Mouse (Mus musculus) forebrain, postnatal 0 days (tissue): ENCODE results near the gene Tspear. TPM values are rescaled to one million over a fixed set of nuclear protein-coding genes. Genes with fewer than 3 reads are reported as not detected.

ENCODE experiments used
- ATAC-seq: fragments of 200-750 bp; cut with Nextera tagmentation; 2 replicates; pipeline ENCODE4 v1.8.0; 2017; ENCODE audit warnings: mild to moderate bottlenecking, moderate library complexity
- DNase-seq: peaks from one replicate; pipeline ENCODE4 v3.0.0-alpha.2; 2015
- H3K27ac ChIP-seq: fragments of 300-500 bp; sonication (generic); 2 replicates; pipeline ENCODE4 v1.5.1; 2014; ENCODE audit warnings: low read depth, mild to moderate bottlenecking, antibody characterized with exemption, low read length, moderate library complexity, mixed read lengths
- H3K27me3 ChIP-seq: fragments of 300-500 bp; sonication (generic); 2 replicates; pipeline ENCODE4 v1.6.1; 2014; ENCODE audit warnings: mild to moderate bottlenecking, low read length, mixed read lengths; ENCODE audit not compliant: insufficient read depth
- H3K36me3 ChIP-seq: fragments of 300-500 bp; sonication (generic); 2 replicates; pipeline ENCODE4 v1.6.1; 2014; ENCODE audit warnings: mild to moderate bottlenecking, moderate library complexity; ENCODE audit not compliant: insufficient read depth
- H3K4me1 ChIP-seq: fragments of 300-500 bp; sonication (generic); 2 replicates; pipeline ENCODE4 v1.6.1; 2014; ENCODE audit warnings: antibody characterized with exemption; ENCODE audit not compliant: insufficient read depth
- H3K4me2 ChIP-seq: fragments of 300-500 bp; sonication (generic); 2 replicates; pipeline ENCODE4 v1.6.1; 2014; ENCODE audit warnings: low read depth, mild to moderate bottlenecking, moderate library complexity
- H3K4me3 ChIP-seq: fragments of 300-500 bp; sonication (generic); 2 replicates; pipeline ENCODE4 v1.5.1; 2014; ENCODE audit warnings: low read depth, low read length, mixed read lengths
- H3K9ac ChIP-seq: fragments of 300-500 bp; sonication (generic); 2 replicates; pipeline ENCODE4 v1.6.1; 2014; ENCODE audit warnings: mild to moderate bottlenecking
- H3K9me3 ChIP-seq: fragments of 300-500 bp; sonication (generic); 2 replicates; pipeline ENCODE4 v1.6.1; 2016; ENCODE audit warnings: low read length
- CTCF ChIP-seq: sonication (generic); IDR thresholded peaks from 2 replicates; pipeline ENCODE4 v1.5.1; 2016; ENCODE audit warnings: antibody characterized with exemption, control low read depth, low read depth
- WGBS: fragments of 180-500 bp; shearing (Covaris S2); extraction: QIAGEN DNeasy Blood & Tissue Kit; methylation state at CpG from one replicate; pipeline ENCODE4 v1.1.7; 2014; 5-methylcytosine and 5-hydroxymethylcytosine counted together
- polyA plus RNA-seq: library from polyadenylated mRNA; unstranded; fragments of >200 nt; fragmentation: Nextera tagmentation; extraction: Ambion mirVana; gene quantifications from 2 replicates; pipeline ENCODE4 v1.2.1, GENCODE M21; 2015
- total RNA-seq: library from RNA; depleted of rRNA; stranded (reverse); fragments of >200 nt; gene quantifications from 2 replicates; pipeline ENCODE4 v1.2.3, GENCODE M21; 2014; rRNA removed

The Tspear gene
- total RNA-seq (0.14 TPM in 1 of 2 replicates, not detected in the other), polyA plus RNA-seq (0.42 and 0.99 TPM in 2 replicates)

- Histone ChIP-seq H3K4me1 (no peaks in the 10 kb centered on the region), H3K4me3 (no peak within 1 kb of the TSS), H3K4me2 (no peak within 1 kb of the TSS), H3K27me3 (peaks cover 9% of the 10 kb centered on the region; the same call in 1 of the 2 replicates), H3K9me3 (no peaks in the 10 kb centered on the region), H3K27ac (no peak within 1 kb of the TSS), H3K36me3 (no peaks in the 10 kb centered on the region), H3K9ac (no peak within 1 kb of the TSS)
- DNase-seq (no peak), ATAC-seq (no peak)
- 12% methylated on average over 22 of the region's 22 CpGs for WGBS
- TF ChIP-seq CTCF, result no peak
Measured at GRCm38 (mm10) chr10:77685895-77686664, at the start of gene Tspear. Gene Tspear (plus strand): TSS chr10:77686569.

- no peak for TF ChIP-seq CTCF
- H3K9ac ChIP-seq, result no peak overlapping the region
- no peaks in the 10 kb centered on the region for H3K27me3 ChIP-seq
- no peak for ATAC-seq
- H3K4me1 ChIP-seq, result no peaks in the 10 kb centered on the region
- H3K9me3 ChIP-seq, result no peaks in the 10 kb centered on the region
- no peak overlapping the region for H3K4me2 ChIP-seq
- no peak for DNase-seq
- 67% methylated on average over 6 of the region's 6 CpGs for WGBS
- peaks cover 48% of the 10 kb centered on the region for H3K36me3 ChIP-seq
- no peak overlapping the region for H3K27ac ChIP-seq
- H3K4me3 ChIP-seq, result no peak overlapping the region
Measured at GRCm38 (mm10) chr10:77638956-77639355, 47.4 kb upstream of the Tspear start.

- Histone ChIP-seq H3K4me2 (no peak overlapping the region), H3K27me3 (no peaks in the 10 kb centered on the region), H3K4me3 (no peak overlapping the region), H3K9me3 (no peaks in the 10 kb centered on the region), H3K27ac (no peak overlapping the region), H3K4me1 (no peaks in the 10 kb centered on the region), H3K36me3 (peaks cover 72% of the 10 kb centered on the region), H3K9ac (no peak overlapping the region)
- WGBS, result 77% methylated on average over 7 of the region's 7 CpGs
- no peak for DNase-seq
- TF ChIP-seq CTCF, result no peak
- no peak for ATAC-seq
Measured at GRCm38 (mm10) chr10:77643160-77643559, 43.2 kb upstream of the Tspear start.

- Histone ChIP-seq H3K27me3 (no peaks in the 10 kb centered on the region), H3K36me3 (peaks cover 60% of the 10 kb centered on the region), H3K27ac (no peak overlapping the region), H3K9ac (no peak overlapping the region), H3K4me1 (no peaks in the 10 kb centered on the region), H3K9me3 (no peaks in the 10 kb centered on the region), H3K4me2 (no peak overlapping the region), H3K4me3 (no peak overlapping the region)
- 94% methylated on average over 5 of the region's 5 CpGs for WGBS
- no peak for TF ChIP-seq CTCF
- no peak for DNase-seq
- ATAC-seq, result no peak
Measured at GRCm38 (mm10) chr10:77645571-77645970, 40.8 kb upstream of the Tspear start.

- peaks cover 45% of the 10 kb centered on the region for H3K36me3 ChIP-seq
- no peaks in the 10 kb centered on the region for H3K9me3 ChIP-seq
- no peaks in the 10 kb centered on the region for H3K27me3 ChIP-seq
- no peak overlapping the region for H3K27ac ChIP-seq
- no peaks in the 10 kb centered on the region for H3K4me1 ChIP-seq
- H3K9ac ChIP-seq, result no peak overlapping the region
- ATAC-seq (peak; percentile 23), DNase-seq (no peak)
- no peak for TF ChIP-seq CTCF
- no peak overlapping the region for H3K4me2 ChIP-seq
- H3K4me3 ChIP-seq, result no peak overlapping the region
- WGBS, result 57% methylated on average over 1 of the region's 1 CpGs
Measured at GRCm38 (mm10) chr10:77647461-77647860, 38.9 kb upstream of the Tspear start.

- Histone ChIP-seq H3K9me3 (no peaks in the 10 kb centered on the region), H3K27me3 (no peaks in the 10 kb centered on the region), H3K4me2 (no peak overlapping the region), H3K4me3 (no peak overlapping the region), H3K27ac (no peak overlapping the region), H3K9ac (no peak overlapping the region), H3K4me1 (no peaks in the 10 kb centered on the region), H3K36me3 (peaks cover 44% of the 10 kb centered on the region)
- ATAC-seq (no peak), DNase-seq (no peak)
- WGBS, result 79% methylated on average over 8 of the region's 8 CpGs
- TF ChIP-seq CTCF, result no peak
Measured at GRCm38 (mm10) chr10:77647901-77648300, 38.5 kb upstream of the Tspear start.

- WGBS, result 88% methylated on average over 9 of the region's 9 CpGs
- DNase-seq (no peak), ATAC-seq (no peak)
- no peaks in the 10 kb centered on the region for H3K4me1 ChIP-seq
- no peaks in the 10 kb centered on the region for H3K9me3 ChIP-seq
- no peak for TF ChIP-seq CTCF
- no peak overlapping the region for H3K9ac ChIP-seq
- H3K27ac ChIP-seq, result no peak overlapping the region
- no peak overlapping the region for H3K4me2 ChIP-seq
- H3K27me3 ChIP-seq, result no peaks in the 10 kb centered on the region
- H3K4me3 ChIP-seq, result no peak overlapping the region
- H3K36me3 ChIP-seq, result 0 out of 2 replicates have a peak, but pooled peaks cover 3% of the 10 kb centered on the region
Measured at GRCm38 (mm10) chr10:77652046-77652445, 34.3 kb upstream of the Tspear start.
